Mouse (Mus musculus) liver, adult 2 months (tissue): ENCODE measurements around the gene Pih1d2.

ENCODE experiments used
- CTCF ChIP-seq: fragments of 200-500 bp; IDR thresholded peaks from 2 replicates; pipeline ENCODE4 v1.5.1; 2011; ENCODE audit warnings: low read depth, low read length, control low read depth
- POLR2A ChIP-seq: fragments of 200-500 bp; IDR thresholded peaks from 2 replicates; pipeline ENCODE4 v1.6.1; 2011; ENCODE audit warnings: low read length, control low read depth; ENCODE audit not compliant: insufficient read depth; ENCODE audit errors: extremely low read depth

- TF ChIP-seq POLR2A (no peak), CTCF (no peak)
Observed at GRCm38 (mm10) chr9:50592955-50593354, 24.2 kb upstream of the Pih1d2 start.
